Mouse (Mus musculus): ENCODE measurements around the gene Lmln. TPM values are rescaled to one million over a fixed set of nuclear protein-coding genes. Genes with fewer than 3 reads are reported as not detected.

Gene Lmln
- polyA plus RNA-seq, 1 experiment, result 0.28 TPM

DNA sequence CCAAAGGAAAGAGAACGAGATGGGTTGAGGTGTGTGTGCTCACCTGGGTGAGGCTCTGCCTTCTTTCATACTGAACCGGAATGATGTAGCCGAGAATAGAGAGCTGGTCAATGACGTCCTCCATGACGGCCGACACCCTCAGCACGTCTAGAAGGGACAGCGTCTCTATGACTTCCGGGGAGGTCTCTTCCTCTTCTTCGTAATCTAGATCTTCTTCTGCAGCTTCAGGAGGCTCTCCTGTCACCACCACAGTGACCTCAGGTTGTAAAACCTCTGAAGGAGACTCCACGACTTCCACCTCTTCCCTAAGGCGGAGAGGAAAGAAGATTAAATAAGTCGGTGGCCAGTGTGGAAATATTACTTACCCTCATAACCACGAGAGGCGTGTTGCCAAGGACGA is 12.5 kb upstream of the Lmln start:
- TF ChIP-seq GATA1 (IDR thresholded peaks at IDR 0.05; ENCODE audit: low read length), result no peak

DNA sequence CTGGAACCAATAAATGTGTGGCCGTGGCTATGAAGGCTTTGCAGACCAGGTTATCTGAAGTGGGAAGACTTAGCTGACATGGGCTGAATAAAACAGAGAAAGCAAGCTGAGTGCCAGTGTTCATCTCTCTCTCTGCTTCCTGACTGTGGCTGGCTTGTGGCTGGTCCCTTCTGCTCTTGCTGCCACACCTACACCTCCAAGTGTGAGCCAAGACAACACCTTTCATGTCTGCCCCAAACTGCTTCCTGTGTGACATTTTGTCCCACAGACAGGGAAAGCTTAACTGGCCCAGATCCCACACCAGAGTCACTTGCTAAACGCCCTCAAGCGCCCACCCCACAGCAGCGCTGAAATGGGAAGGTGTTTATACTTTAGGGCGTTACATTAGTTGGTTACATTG is 9.2 kb upstream of the Lmln start:
- TF ChIP-seq GATA1 (IDR thresholded peaks at IDR 0.05; ENCODE audit: low read length), result no peak

DNA sequence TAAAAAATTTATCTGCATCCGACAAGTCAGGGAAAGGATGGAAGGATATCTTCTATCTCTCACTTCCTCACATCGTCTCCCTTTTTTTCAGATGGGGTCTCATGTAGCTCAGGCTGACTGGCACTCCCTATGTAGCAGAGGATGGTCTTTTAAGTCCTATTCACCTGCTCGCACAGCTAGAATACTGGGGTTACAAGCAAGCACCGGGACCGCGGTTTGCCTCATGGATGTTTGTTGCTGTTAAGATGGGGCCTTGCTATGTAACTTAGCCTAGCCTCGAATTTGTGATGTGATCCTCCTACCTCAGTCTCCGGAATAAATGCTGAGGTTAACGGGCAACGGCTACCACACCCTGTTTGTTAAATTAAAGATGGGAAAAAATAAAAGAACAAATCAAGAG is 6.7 kb upstream of the Lmln start:
- no peak for TF ChIP-seq GATA1 (IDR thresholded peaks at IDR 0.05; ENCODE audit: low read length)

DNA sequence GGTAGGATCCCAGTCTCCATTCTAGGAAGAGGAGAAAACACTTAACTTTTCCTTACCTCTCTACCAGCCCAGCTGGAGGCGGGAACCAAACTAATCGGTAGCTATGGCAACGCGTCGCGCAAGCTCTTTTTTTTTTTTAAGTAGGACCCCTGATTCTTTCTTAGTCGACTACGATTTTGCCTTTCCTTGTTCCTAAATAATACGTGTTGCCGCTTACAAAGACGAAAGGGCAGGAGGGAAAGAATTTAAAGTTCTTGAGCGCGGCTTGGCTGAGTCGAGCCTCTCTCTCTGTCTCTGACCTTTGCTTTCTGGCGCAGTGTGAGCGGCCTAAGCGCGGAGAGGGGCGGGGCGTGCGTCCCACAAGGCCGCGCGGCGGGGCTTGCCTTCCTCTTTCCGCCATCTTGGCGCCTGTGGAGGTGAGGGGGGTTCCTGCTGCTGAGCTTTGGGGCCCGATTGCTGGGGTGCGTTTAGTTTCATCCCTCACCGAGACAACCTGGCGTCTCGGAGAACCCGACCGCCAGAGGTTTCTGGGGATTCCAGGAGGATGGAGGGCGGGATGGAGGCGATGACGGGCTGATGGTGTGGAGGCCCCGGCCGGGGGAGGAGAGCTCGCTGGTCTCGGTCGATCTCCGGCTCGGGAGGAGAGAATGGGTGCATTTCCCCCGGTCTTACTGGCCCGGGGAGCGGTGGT is 6.1 kb upstream of the Lmln start, which contains the start of the genes Iqcg and Rpl35a:
Iqcg (minus strand) TSS at position 124 of the 691 bp plus-strand sequence.
Rpl35a (plus strand) TSS at position 359 of the 691 bp plus-strand sequence.
- no peak for TF ChIP-seq GATA1 (IDR thresholded peaks at IDR 0.05; ENCODE audit: low read length)

DNA sequence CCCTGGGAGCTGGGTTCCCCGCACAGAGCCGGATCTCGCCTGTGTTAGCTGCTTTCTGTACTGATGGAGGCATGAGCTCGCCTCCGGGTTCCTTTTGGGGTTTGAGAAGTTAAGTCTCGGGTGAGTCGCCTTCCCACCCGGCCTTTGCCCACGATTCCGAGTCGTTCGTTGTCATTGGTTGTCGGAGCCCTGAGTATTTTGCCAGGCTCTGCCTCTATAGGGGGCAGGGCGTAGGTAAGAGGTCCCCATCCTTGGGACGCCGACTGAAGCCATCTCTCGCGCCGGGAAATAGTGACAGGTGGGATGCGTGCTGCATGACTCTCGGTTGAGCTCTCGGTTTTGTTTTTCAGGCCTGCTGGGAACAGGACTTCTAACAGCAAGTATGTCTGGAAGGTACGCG is 5.5 kb upstream of the Lmln start:
- TF ChIP-seq GATA1 (IDR thresholded peaks at IDR 0.05; ENCODE audit: low read length), result no peak

DNA sequence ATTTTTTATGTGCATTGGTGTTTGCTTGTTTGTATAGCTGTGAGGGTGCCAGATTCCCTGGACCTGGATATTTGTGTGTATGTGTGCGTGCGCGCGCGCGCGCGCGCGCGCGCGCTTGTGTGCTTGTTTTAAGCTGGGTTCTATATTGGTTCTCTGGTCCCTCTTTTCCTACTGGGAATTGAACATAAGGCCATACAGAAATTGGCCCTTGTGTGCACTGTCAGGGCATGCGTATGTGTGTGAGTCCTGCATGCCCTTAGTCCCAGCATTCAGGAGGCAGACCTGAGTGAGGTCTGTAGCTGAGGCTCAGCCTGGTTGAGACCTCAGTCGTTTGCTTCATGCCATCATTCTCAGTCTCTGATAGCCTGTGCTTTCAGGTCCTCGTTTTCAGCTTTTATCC is 4.3 kb upstream of the Lmln start:
- no peak for TF ChIP-seq GATA1 (IDR thresholded peaks at IDR 0.05; ENCODE audit: low read length)

DNA sequence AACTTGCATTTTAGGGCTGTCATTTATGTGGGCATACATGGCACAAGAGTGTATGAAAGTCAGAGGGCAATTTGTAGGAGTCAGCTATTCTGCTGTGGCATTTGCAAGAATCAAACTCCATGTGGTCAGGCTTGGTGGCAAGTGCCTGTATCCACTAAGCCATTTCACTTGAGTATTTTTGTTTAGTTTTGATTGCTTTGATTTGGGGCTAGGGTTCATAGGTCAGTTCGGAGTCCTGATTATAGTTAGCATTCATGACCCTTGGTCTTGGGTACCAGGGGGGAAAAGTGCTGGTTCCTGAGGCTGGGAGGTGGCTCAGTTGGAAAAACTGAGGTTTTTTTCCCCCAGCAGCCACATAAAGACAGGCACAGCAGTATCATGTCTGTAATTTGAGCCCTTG is 2.9 kb upstream of the Lmln start:
- no peak for TF ChIP-seq GATA1 (IDR thresholded peaks at IDR 0.05; ENCODE audit: low read length)

DNA sequence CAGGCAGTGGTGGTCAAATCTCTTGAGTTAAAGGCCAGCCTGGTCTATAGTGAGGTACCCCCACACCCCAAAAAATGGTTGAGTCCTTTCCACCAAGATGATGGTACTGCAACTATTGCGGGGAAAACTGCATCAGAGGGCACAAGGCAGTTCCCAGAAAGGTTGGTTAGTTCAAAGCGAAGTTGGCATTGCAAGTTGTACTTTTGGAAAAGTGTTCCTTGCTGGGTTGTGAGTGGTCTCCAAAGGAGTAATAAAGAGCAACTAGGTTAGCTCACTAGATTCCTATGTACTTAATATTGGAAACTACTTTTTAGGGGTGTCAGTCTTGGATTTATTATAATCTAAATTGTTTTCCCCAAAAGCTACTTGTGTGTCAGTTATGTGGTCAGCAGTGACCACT is 1.4 kb upstream of the Lmln start:
- TF ChIP-seq GATA1 (IDR thresholded peaks at IDR 0.05; ENCODE audit: low read length), result no peak

DNA sequence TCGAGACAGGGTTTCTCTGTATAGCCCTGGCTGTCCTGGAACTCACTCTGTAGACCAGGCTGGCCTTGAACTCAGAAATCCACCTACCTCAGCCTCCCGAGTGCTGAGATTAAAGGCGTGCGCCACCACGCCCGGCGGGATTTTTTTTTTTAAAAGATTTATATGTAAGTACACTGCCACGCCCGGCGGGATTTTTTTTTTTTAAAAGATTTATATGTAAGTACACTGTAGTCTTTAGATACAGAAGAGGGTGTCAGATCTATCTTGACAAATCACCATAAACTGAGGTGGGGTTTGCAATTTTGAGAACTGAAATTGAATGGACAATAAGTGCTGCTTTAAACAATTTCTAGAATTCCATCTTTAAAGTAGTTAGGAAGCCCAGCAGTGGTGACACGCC is 921 bp upstream of the Lmln start:
- no peak for TF ChIP-seq GATA1 (IDR thresholded peaks at IDR 0.05; ENCODE audit: low read length)

DNA sequence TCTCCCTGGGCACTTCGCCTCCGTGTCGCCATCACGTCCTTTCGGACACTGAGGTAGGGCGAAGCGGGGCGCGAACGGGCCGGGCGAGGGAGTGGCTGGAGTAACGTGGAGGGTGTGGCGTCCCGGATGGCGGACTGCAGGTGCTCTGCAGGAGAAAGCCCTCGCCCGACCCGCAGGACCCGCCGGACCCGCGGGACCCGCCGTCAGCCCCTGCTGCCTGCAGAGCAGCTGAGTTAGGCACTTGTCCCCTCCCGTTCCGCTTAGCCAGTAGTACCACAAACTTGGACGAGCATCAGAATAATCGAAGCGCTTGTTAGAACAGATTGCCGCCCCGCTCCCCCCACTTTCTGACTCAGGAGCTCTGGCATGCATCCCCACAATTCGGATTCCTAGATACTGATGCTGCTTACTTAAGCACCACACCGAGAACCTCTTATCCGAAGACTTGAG is 386 bp downstream of the Lmln start:
- TF ChIP-seq GATA1 (IDR thresholded peaks at IDR 0.05; ENCODE audit: low read length), result no peak

DNA sequence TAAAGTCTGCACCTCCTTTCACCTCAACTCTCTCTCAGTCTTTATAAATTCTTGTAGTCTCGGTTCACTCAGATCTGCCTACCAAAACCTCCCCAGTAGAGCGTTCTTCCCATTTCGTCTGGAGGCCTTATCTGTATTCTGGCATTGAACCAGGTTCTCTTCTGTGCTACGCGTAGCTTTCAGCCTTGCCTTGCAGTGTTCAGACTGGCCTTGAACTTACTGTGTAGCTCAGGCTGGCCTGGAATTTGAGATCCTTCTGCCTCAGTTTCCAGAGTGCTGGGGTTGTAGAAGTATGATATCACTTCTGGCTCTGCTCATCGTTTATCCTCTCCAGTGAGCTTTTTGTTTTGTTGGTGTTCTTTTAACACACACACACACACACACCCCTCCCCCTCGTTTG is 946 bp downstream of the Lmln start:
- no peak for TF ChIP-seq GATA1 (IDR thresholded peaks at IDR 0.05; ENCODE audit: low read length)

DNA sequence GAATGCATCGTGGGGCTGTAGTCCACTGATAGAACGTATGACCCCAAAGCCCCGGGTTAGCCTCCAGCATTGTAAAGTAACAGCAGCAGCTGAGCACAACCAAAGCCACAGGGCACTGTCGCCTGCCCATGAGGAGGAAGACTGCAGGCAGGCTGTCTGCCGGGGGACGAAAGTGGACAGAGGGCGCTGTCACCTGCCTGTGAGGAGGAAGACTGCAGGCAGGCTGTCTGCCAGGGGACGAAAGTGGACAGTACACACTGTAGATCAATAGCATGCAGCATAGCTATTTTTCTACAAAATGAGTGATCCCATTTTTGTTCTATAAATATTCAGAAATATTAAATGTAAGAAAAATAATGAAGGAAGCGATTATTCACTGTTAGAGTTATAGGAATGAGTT is 2.3 kb downstream of the Lmln start:
- no peak for TF ChIP-seq GATA1 (IDR thresholded peaks at IDR 0.05; ENCODE audit: low read length)

DNA sequence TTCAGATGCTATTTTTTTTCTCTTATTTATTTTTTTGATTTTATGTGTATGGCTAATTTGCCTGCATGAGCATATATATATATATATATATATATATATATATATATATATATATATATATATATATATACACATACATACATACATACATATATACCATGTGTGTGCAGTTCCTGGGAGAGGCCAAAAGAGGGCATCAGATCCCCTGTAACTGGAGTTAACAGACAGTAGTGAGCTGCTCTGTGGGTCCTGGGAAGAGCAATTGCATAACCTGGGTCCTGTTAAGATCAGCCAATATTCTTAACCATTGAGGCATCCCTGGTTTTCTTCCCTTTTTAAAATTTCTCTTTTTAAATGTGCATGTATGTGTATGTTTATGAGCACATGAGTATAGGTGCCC is 8.6 kb downstream of the Lmln start:
- no peak for TF ChIP-seq GATA1 (IDR thresholded peaks at IDR 0.05; ENCODE audit: low read length)

DNA sequence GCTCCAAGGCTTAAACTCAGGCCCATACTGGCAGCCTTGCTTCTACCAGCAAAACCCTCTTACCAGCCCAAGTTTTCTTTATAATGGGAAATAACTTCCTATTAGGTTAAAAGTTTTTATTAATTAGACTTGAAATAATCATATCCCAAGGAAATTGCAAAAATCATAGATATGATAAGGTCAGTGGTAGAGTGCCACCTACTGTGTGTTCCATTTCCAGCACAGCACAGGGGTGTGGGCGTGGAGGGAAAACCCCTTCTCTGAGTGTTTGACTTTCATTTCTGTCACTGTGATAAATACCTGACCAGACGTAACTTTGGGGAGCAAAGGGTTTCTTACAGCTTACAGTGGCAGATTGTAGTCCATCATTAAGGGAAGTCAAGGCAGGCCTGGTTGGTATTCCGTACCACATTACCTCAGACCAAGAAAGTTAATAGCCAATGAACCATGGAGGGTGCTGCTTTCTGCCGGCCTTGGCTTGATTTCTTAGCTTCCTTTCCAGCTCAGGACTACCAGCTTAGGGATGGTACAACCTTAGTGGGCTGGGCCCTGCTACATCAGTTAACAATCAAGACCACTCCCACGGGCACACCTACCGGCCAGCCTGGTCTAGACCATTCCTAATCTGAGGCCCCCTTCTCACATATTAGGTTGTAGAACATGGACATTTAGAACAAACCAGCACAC is 10.7 kb downstream of the Lmln start:
- no peak for TF ChIP-seq GATA1 (IDR thresholded peaks at IDR 0.05; ENCODE audit: low read length)

DNA sequence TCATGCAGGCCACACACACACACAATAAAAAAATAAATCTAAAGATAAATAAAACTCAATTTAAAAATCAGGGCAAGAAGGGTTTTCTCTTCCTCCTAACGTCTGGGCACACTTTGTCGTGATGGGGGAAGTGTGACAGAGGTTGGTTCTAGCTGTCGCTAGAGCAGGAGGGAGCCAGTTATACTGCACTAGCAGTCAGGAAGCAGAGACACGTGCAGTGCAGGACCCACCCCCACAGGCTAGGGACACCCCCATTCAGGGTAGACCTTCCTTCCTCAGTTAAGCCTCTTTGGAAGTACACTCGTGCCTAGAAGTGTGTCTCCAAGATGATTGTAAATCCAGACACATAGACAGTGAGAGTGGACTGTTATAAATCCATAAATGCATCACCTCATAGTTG is 12.6 kb downstream of the Lmln start:
- TF ChIP-seq GATA1 (IDR thresholded peaks at IDR 0.05; ENCODE audit: low read length), result no peak

DNA sequence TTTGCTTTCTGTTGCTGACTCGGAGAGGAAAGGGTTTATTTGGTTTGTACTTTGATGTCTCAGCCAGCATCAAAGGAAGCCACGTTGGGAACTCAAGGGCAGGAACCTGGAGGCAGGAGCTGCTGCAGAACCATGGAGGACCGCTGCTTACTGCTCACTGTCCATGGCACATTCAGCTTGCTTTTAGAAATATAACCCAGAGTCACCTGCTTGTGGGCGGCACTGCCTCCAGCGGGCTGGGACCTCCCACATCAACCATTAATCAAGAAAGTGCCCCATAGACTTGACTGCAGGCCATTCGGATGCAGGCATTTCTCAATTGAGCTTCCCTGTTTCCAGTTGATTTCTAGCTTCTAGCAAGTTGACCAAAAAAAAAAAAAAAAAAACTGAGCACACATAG is 13.8 kb downstream of the Lmln start:
- no peak for TF ChIP-seq GATA1 (IDR thresholded peaks at IDR 0.05; ENCODE audit: low read length)

DNA sequence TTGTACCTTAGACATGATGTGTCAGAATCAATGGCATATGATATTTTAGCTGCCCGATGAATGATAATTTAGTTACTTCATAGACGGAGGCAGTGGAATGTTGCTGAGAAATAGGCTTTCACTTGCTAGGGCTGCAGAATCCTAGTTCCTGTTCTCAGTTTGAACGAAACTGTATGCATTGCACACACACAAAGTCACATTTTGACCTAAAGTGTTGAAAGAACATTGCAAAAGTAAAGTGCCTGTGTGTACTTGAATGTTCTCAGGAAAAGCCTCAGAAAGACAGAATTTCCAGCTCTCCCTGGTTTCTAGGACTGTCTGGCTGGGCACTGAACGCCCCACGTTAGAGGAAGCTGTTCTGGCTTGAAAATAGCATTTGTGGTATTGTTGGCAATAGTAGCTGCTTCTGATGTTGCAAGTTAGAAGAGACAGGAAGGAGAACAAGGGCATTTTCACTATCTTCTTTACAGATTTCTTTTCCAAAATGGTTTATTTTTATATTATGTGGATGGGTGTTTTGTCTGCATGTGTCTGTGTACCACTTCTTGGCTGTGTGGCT is 14.8 kb downstream of the Lmln start:
- TF ChIP-seq GATA1 (IDR thresholded peaks at IDR 0.05; ENCODE audit: low read length), result no peak

All from G1E-ER4 (cell line).